Mouse (Mus musculus): ENCODE measurements around the gene Pif1. TPM values are rescaled to one million over a fixed set of nuclear protein-coding genes. Genes with fewer than 3 reads are reported as not detected.

The Pif1 gene
- 0.14 and 0.18 TPM in 2 replicates for polyA plus RNA-seq (2021; fragmentation: Nextera tagmentation)
- long read RNA-seq, experiment 1, partial matches to known transcripts: 0 of 1 reads
- long read RNA-seq, experiment 1, other reads (novel, unspliced or antisense): 1 of 1 reads
- long read RNA-seq, experiment 2, partial matches to known transcripts: 0 of 1 reads
- long read RNA-seq, experiment 2, other reads (novel, unspliced or antisense): 1 of 1 reads

GRCm38 (mm10) chr9:65586406-65587269, at the start of gene Pif1:
Pif1 (plus strand) TSS chr9:65587160.

GRCm38 (mm10) chr9:65579781-65580371, 7.1 kb upstream of the Pif1 start, which contains the start of gene Plekho2:
Plekho2 (minus strand) TSS chr9:65580040.

GRCm38 (mm10) chr9:65629025-65629766, 42.2 kb downstream of the Pif1 start, which contains the start of gene Rbpms2:
Rbpms2 (plus strand) TSS chr9:65629648.

Other genes with a start within 250 kb of the Pif1 start
- 8.5 and 21.3 TPM in 2 replicates for gene Pdcd7, start 241.1 kb upstream of the Pif1 start, polyA plus RNA-seq (2021; fragmentation: Nextera tagmentation)
- gene Ubap1l, start 226.1 kb upstream of the Pif1 start, polyA plus RNA-seq (2021; fragmentation: Nextera tagmentation): 0.18 TPM in 1 of 2 replicates, not detected in the other
- gene Kbtbd13, start 195.5 kb upstream of the Pif1 start, polyA plus RNA-seq (2021; fragmentation: Nextera tagmentation): 0.18 and 0.23 TPM in 2 replicates
- gene Rasl12, start 188.7 kb upstream of the Pif1 start, polyA plus RNA-seq (2021; fragmentation: Nextera tagmentation): 1.6 and 2.5 TPM in 2 replicates
- gene Slc51b, start 164.2 kb upstream of the Pif1 start, polyA plus RNA-seq (2021; fragmentation: Nextera tagmentation): not detected in 2 replicates
- gene Mtfmt, start 151.4 kb upstream of the Pif1 start, polyA plus RNA-seq (2021; fragmentation: Nextera tagmentation): 9.8 and 10.9 TPM in 2 replicates
- 37.2 and 47.8 TPM in 2 replicates for gene Spg21, start 126.2 kb upstream of the Pif1 start, polyA plus RNA-seq (2021; fragmentation: Nextera tagmentation)
- gene Ankdd1a, start 67.0 kb upstream of the Pif1 start, polyA plus RNA-seq (2021; fragmentation: Nextera tagmentation): 0.15 TPM in 1 of 2 replicates, not detected in the other
- 4.7 and 7.0 TPM in 2 replicates for gene Plekho2, start 7.1 kb upstream of the Pif1 start, polyA plus RNA-seq (2021; fragmentation: Nextera tagmentation)
- 1.8 and 3.2 TPM in 2 replicates for gene Rbpms2, start 42.5 kb downstream of the Pif1 start, polyA plus RNA-seq (2021; fragmentation: Nextera tagmentation)
- 260 and 293 TPM in 2 replicates for gene Oaz2, start 80.8 kb downstream of the Pif1 start, polyA plus RNA-seq (2021; fragmentation: Nextera tagmentation)
- gene Zfp609, start 240.4 kb downstream of the Pif1 start, polyA plus RNA-seq (2021; fragmentation: Nextera tagmentation): 3.1 and 3.3 TPM in 2 replicates

All from left cerebral cortex, adult 6 months (tissue).